Mouse (Mus musculus) cerebellum, postnatal 14 days (tissue): ENCODE data around the gene Cd300lf.
A peak's percentile ranks its signal among the peaks of the same experiment; 100 is the strongest.

Experiments used
- DNase-seq, 2 experiments: peaks; one replicate each; pipeline ENCODE4 v3.0.0; 2021; ENCODE audit warnings: mixed read lengths in 2 of 2

Gene Cd300lf

DNA sequence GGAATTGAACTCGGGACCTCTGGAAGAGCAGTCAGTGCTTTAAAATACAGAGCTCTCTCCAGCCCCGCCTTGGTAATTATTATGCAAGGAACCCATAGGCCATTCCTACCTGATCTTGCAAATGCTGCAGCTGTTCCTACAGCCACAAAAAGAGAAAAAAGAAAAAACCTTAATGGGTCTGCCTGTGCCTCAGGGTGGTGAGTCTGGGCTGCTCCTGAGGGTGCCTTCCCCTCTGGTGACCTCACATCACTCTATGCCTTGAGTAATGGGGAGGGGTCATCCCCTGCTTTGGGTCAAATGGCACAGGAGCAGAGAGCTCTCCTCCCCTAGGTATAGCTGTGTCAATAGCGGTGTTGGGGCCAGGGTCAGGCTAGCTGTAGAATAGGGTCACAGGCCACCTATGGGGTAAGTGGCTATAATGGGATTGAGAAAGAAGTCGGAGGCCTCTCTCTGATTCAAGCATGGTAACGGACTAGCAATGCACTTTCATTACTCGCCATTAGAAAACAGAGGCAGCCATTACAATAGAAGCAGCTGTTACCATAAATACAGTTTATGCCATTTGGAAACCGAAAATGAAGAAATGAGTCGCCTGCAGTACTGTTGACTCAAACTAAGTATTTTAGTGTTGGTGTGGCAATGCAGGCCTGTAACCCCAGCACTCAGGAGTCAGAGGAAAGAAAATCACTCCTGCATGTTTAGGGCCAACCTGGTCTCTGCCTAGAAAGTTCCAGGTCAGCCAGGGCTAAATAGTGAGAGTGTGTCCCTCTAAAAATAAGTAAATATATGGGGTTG lies 28.8 kb downstream of the Cd300lf start:
- no peak for DNase-seq

DNA sequence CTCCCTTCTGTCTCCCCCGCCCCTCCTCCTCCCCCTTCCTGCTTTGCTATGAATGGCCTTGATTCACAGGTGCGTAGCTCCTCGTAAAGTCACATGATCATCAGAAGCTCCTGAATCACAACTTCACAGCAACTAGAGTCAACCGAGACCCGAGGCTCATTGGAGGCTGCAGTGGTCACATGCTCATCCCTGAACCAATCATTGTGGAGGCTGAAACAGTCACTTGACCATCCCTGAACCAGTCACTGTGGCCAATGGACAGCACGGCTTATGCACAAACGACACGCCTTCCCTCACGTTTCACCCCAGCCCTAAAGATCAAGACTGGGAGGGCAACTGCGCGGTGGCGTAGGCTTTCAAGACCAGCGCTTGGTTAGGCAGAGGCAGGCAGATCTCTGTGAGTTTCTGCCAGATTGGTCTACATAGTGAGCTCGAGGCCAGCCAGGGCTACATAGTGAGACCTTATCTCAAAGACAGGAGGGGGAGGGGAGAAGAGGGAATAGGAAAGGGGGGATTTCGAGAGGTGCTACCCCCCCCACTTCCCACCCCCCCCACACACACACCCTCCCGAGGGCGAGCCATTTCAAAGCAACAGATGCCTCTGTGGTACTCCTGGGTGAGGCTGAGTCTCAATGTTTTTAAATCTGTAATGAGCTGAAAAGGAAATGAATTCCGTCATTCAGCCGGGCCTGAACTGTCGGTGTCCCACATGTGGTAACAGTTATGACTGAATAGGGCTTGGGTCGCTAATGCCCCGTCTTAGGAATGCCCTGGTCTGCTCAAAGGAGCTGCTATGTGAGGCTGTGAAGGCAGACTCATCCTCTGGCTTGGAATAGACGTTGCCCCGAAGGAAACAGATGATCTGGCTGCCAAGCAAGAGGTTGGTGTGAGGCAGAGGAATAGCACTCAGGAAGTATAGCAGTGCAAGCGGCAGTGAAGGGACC lies 30.1 kb downstream of the Cd300lf start:
- no peak for DNase-seq

DNA sequence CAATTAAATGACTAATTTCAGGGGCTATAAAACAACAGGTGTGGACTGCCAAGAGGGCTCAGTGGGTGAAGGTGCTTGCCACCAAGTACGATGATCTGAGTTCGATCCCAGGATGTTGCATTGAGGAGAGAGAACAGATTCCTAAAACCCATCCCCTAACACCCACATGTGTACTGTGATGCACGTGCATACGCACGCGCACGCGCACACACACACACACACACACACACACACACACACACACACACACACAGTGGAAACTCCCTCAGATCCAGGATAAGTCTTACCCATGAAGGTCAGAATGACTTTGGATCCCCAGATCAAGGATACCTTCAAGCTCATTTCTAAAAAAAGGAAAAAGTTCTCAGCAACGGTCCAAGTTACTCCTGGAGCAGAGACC lies 31.7 kb downstream of the Cd300lf start:
- DNase-seq: no peak

DNA sequence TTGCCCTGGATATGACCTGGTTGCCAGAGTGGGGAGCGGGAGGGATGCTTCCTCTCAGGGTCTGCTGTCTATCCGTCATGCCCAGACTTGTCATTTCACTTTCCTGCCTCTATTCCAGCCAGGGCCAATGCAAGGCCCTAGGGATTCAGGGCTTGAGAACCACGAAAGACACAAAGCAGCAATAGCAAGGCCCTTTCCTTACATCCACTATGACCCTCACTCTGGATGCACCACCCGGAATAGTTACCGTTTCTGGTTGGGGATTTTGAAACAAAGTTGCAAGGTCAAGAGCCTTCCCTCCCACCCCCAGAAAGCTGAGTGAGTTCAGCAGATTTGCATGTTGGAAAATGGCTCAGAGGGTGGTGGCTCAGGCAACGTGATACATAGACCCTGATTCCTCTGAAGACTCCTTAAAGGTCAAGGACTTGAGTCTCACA lies 32.2 kb downstream of the Cd300lf start:
- DNase-seq: no peak

DNA sequence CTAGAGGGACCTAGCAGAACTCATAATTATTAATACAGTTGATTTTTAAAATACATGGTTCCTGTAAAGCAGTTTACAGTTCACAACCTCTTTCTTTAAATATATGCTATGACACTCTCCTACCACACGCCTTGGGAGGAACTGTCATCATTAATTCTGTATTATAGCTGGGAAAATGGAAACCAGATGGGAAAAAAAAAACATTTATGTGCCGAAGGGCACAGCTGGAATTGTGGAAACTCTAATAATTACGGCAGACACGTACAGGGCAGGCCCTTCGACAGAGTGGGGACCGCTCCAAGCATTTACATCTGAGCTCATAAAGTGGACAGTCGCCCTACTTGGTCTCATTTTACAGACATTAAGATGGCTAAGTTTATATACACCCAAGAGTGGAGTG lies 33.1 kb downstream of the Cd300lf start:
- no peak for DNase-seq

DNA sequence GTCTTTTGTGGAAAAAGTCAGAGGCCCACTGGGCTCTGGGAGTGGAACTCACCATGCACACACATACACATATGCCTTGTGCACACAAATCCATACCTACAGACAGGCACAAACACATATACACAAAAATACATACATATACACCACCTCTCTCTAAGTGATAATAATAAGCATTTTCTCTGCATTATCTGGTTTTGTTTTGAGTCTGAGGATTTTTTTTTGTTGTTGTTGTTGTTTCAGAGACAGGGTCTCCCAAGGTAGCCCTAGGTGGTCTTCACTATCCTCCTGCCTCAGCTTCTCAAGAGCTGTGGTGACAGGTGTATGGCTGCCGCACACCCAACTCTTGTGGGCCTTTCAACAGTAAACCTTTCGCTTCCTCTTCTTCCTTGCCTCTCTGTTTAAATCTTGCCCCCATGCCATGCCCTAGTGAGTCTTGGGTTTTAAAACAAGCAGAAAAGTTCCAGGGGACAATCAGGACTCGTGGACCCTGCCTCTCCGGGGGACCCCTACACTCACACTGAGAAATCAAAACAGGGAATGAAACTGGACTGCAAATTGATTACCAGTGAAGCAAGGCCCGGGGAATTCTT lies 33.7 kb downstream of the Cd300lf start:
- DNase-seq: no peak

DNA sequence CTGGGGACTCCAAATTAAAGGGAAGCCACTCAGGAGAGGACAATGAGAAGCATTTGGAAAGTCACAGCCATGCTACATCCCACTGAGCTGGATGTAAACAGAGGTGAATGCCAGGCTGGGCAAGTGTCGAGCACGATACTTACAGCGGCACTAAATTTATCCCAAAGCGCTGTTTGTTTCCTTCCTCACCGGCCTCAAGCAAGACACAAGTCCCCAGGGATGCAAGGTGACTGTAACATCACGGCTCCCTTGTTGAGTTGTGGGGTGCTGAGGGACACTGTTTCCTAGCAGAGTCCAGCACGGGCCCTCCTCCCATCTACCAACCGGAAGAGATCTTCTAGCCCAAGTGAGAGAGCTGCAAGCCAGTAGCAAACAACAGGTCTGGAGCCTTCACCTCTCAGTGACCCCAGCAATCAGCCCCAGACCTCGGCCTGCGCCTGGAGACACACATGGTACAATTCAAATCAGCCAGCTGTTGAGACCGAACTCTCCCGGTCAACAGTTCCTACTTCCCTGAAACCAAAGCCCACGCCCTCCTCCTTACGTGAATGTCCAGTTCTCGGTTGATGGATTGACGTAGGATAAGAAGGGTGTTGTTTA lies 34.5 kb downstream of the Cd300lf start:
- no peak for DNase-seq

DNA sequence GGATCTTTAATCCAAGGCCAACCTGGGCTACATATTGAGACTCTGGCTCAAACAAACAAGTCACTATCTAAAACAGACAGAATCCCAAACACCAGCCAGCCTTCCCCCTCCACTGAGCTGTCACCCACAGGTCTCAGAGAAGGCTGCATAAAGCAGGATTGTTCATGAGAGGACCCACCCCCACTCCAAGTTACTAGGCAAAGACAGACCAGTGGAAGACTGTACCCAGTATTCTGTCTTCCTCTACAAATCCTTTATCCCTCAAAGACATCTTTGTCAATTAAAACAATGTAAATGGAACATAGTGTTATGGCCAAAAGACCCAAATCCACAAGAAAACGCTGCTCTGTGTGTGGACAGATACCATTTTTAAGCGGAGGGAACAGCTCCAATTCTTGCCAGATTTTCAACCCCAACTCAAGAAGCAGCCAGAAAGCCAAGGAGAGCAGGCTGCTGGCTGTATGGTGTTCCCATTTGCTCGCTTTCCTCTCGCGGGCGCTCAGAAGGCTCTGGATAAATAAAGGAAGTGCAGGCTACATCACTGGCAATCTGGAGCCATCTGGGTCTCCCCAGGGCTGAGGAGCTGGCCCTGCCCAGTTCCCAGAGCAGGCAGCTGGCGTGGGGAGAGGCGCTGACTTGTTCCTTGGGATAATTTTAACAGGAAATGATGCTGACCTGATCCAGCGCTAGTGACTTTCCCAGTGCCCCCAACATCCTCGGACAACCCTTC lies 35.4 kb downstream of the Cd300lf start:
- peak; percentile 33 to 58 for DNase-seq

DNA sequence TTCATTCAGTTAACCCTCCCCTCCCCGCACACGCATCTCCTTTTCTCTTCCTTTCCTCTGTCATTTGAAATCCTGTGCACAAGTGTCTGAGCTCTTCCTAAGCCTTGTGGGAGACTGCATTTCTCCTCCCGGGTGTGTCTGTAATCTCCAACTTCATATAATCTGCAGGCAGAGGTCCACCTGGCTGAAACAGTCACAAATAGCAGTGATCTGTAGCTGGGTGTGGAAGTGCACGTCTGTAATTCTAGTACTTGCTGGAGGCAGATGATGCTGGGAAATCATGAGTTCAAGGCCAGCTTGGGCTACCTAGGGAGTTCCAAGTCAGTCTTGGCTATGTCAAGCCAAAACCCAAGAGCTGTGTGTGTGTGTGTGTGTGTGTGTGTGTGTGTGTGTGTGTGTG lies 41.7 kb downstream of the Cd300lf start:
- no peak for DNase-seq

DNA sequence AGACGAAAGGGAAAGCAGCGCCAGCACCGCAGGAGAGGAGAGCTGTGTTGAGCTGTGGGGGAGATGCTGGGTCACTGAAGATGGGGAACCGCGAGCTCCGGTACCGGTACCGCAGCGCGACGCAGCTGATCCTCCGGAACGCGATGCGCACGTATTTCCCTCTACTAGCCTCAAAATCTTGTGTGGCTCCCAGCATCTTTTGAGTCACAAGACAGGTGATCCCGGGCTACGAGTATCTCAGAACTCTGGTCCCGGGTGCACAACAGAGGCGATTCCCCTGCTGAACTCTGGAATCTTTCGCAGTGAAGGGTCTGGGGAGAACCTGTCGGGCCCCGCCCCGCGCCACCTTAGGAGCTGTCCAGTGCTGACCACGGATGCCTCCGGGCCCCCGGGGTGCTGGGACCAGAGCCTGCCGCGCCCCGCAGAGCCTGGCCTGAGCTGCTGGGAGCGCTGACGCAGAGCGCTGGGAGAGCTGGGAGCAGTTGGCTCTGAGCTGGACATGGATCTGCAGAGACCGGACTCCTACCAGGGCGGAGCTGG lies 42.4 kb downstream of the Cd300lf start, which contains the start of gene Rab37:
Gene Rab37 (plus strand): TSS at position 70 of the 540 bp plus-strand sequence.
- peak; percentile 34 to 50 for DNase-seq

DNA sequence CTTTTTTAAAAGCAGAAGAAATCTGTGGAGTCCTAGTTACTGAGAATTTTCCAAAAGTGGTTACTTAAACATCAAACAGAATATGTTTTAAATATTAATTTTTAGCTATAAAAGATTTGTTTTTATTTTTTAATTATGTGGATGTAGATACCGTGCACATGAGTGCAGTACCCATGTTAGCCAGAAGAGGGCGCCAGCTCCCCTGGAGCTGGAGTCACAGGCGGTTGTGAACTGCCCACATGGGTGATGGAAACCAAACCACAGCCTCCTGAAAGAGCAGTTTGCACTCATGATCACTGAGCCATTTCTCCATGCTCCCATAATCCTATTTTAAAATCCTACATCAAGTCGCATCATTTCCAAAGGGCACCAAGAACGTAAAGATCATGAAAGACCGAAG lies 43.9 kb downstream of the Cd300lf start:
- DNase-seq: peak in 1 of 2 experiments; percentile 43

DNA sequence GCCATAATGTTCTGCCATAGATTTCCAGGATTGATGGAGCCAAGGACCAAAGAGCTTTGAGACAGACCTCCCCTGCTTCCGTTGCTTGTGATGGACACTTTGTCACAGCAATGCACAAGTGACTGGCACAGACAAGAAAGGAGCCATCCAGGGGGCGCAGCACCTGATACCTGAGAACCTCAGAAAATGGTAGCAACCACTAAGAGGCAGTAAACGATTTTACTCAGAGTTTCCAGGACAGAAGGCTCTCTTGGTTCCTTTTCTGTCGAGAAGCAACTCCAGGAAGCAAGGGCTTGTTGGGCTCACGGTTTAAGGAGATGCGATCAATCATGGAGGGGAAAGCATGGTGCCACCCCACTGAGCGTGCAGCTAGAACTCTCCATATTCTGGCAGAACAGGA lies 47.6 kb downstream of the Cd300lf start:
- DNase-seq: no peak

DNA sequence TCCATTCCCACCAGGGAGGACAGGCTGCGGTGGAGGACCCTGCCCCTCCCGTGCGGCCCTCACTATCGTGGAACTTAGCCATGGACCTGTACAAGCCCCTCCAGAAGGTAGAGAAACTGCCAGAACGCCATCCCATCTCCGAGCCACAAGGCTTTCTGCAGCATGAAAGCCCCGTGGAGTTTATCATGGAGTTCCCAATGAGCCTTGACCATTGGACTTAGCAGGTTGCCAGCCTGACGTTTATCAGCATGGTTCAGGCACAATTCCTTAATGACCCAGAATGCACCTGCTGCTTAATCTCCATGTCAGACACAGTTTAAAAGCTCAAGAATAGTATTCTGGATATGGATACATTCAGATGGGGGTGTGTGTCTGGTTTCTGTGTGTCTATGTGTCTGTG lies 48.7 kb downstream of the Cd300lf start:
- no peak for DNase-seq

DNA sequence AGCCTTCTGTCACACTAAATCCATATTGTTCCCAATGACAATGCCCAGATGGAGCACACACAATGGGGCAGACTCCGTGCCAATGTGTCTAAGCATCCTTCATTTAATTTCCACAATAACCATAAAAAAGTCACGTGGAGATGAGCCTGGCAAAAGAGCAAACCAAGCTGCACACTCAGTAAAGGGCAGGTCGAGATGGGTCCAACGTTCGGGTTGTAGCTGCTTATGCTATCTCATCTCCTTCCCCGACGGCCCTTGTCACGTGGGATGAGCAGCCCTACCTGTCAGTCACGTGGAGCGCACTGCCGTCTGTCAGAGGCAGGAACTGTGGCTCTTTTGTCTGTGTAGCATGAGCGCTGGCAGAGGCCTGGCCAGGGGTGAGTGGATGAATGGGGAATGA lies 49.2 kb downstream of the Cd300lf start:
- peak; percentile 19 to 22 for DNase-seq

DNA sequence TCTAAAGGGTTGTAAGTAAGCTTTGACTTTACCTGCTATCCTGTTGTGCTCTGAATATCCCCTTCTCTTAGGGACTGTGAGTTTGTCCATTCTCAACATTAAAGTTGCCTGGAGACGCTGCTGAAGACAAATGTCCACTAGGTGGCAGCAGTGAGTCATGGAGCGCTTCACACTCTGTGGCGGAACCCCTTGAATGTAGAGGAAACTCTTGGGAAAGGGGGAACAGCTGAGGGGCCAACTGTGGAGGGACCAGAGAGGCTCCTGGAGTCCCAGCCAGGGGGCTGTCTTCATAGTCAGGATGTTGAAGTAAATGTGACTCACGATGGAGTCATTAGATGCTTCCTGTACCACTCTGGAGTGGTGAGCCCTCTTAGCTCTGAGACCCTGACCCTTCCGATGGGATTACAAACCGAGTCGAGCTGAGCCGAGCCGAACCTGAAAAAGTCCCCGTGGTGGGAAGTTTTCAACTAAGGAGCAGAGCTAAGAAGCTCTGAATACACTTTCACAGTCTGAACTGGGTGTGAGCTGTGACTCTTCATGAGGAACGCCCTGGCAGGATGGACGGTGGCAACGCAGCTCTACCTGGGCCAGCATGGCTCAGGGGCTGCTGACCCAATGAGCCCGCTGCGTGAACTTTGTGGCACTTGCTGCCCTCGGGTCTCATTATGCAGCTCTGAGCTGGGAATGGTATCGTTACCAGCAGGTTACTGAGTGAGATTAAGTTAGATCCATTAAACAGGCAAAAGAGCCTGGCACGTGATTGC lies 50.2 kb downstream of the Cd300lf start:
- peak; percentile 92 to 94 for DNase-seq

DNA sequence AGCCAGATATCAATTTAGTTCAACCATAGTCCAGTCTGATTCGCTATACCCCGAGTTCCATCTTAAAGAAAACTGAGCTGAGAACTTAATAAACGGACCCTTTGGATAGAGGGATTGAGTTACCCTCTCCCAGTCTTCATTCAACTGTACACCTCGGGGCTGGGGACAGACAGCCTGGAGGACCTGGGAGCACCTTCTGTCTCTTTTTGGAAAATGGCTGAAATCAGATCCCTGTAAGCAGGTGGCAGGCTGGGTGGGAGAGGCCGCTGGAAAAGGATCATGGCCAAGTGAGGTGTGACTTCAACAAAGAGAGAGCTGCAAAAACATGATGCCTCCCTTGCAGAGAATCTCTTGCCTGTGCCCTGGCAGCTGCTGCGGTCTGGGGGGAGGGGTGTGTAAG lies 51.6 kb downstream of the Cd300lf start:
- DNase-seq: peak; percentile 16 to 34

DNA sequence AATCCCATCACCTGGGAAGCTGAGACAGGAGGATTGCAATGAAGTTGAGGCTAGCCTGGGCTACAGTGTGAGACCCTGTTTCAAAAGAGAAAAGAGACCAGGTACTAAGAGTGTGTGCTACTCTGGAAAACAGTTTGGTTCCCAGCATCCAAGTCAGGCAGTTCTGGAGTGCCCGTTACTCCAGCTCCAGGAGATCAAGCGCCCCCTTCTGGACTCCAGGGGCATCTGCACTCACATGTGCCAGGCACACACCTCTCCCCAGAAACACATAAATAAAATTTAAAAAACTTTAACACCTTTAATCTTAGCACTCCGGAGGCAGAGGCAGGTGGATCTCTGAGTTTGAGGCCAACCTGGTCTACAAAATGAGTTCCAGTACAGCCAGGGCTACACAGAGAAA lies 52.4 kb downstream of the Cd300lf start:
- DNase-seq: no peak

DNA sequence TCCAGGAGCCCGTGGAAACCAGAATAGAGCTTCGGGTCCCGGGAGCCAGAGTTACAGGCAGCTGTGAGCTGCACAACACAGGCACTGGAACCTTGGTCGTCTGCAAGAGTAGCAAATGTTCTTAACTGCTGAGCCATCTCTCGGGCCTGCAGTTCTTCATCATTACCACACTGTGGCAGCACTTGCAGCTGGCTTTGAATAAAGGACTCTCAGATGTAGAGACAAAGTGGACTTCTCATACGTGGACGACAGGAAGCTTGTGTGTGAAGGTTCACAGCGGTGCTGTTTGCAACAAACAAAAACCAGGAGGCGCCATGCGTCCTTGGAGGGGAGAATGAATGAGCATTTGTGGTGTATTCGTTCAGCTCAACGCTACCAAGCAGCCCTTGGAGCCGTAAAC lies 52.9 kb downstream of the Cd300lf start:
- DNase-seq: peak; percentile 73 to 81

DNA sequence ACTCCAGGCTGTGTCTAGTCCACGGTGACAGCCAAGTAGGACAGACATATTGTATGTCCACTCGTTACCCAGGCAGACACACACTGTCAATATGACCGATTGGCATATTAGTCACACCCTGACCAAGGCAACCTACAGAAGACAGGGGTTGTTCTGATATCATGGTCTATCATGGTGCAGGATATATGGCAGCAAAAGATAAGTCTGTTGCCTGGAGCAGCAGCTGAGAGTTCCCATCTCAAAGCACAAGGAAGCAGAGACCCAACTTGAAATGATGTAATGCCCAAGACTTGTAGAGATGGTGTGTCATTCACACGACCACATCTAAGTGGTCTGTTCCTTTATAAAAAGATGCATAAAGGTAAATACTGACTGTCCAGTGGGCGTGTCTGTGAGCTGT lies 55.1 kb downstream of the Cd300lf start:
- no peak for DNase-seq

DNA sequence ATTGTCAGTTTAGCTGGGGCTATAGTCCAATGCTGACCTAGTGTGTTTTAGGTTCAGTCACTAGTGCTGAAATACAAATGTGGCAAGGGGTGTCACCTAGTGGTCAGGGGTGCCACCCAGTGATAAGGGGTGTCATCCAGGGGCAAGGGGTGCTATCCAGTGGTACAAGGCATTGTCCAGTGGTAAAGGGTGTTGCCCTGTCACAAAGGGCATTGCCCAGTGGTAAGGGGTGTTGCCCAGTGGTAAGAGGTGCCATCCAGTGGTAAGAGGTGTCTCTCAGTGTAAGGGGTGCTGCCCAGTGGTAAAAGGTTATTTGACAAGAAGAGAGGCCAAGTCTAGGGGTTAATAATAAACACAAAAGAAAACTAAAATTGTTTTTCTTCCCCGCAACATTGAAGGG lies 56.4 kb downstream of the Cd300lf start:
- DNase-seq: no peak

DNA sequence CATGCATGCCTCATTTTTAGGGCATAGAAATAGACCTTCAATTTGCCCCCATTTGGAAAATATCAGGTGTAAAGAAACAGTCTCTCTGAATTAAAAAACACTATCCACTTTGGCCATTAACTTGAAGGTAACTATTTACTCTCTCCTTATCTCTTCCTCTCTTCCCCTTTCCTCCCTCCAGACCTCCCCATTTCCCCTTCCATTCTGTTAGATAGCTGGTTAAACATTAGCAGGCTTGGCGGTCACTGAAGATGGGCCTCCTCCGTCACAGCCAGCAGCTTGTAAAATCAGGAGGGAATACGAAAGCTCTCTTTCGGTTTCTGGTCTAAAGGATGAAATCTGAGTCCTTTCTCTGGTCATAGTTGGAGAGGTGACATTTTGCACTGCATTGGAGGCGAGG lies 57.9 kb downstream of the Cd300lf start:
- DNase-seq: no peak
